Mouse (Mus musculus) heart, embryonic 11.5 days (tissue): ENCODE measurements around the gene Prx. TPM values are rescaled to one million over a fixed set of nuclear protein-coding genes. Genes with fewer than 3 reads are reported as not detected.

Experiments used
- ATAC-seq: fragments of 200-750 bp; cut with Nextera tagmentation; replicated peaks from 2 replicates; pipeline ENCODE4 v1.8.0; 2017; ENCODE audit warnings: moderate library complexity; ENCODE audit not compliant: insufficient number of reproducible peaks, low FRiP score, low TSS enrichment
- H3K27ac ChIP-seq: fragments of 300-500 bp; sonication (generic); 2 replicates; pipeline ENCODE4 v1.5.1; 2014; ENCODE audit warnings: mild to moderate bottlenecking, low read depth, low read length
- H3K27me3 ChIP-seq: fragments of 300-500 bp; sonication (generic); 2 replicates; pipeline ENCODE4 v1.6.1; 2014; ENCODE audit warnings: mild to moderate bottlenecking, low read length, mixed read lengths; ENCODE audit not compliant: control insufficient read depth, insufficient read depth
- H3K36me3 ChIP-seq: fragments of 300-500 bp; sonication (generic); 2 replicates; pipeline ENCODE4 v1.6.1; 2014; ENCODE audit warnings: mild to moderate bottlenecking, low read length, moderate library complexity, mixed read lengths; ENCODE audit not compliant: control insufficient read depth, insufficient read depth
- H3K4me1 ChIP-seq: fragments of 300-500 bp; sonication (generic); 2 replicates; pipeline ENCODE4 v1.6.1; 2014; ENCODE audit warnings: low read length; ENCODE audit not compliant: control insufficient read depth, insufficient read depth
- H3K4me2 ChIP-seq: fragments of 300-500 bp; sonication (generic); 2 replicates; pipeline ENCODE4 v1.6.1; 2014; ENCODE audit warnings: mild to moderate bottlenecking, moderate library complexity
- H3K4me3 ChIP-seq: fragments of 300-500 bp; sonication (generic); 2 replicates; pipeline ENCODE4 v1.5.1; 2014; ENCODE audit warnings: low read depth, low read length
- H3K9ac ChIP-seq: fragments of 300-500 bp; sonication (generic); 2 replicates; pipeline ENCODE4 v1.6.1; 2014; ENCODE audit warnings: mild to moderate bottlenecking, low read depth, low read length, moderate library complexity
- H3K9me3 ChIP-seq: fragments of 300-500 bp; sonication (generic); replicated peaks from 2 replicates; pipeline ENCODE4 v1.6.1; 2016; ENCODE audit warnings: low read length; ENCODE audit not compliant: control insufficient read depth
- WGBS: fragments of 180-500 bp; shearing (Covaris S2); extraction: QIAGEN DNeasy Blood & Tissue Kit; methylation state at CpG from one replicate; pipeline ENCODE4 v1.1.7; 2014; ENCODE audit not compliant: insufficient replicate concordance; 5-methylcytosine and 5-hydroxymethylcytosine counted together
- polyA plus RNA-seq: library from polyadenylated mRNA; unstranded; fragments of >200 nt; fragmentation: Nextera tagmentation; extraction: Ambion mirVana; gene quantifications from 2 replicates; pipeline ENCODE4 v1.2.1, GENCODE M21; 2014

Gene Prx
- polyA plus RNA-seq, 1 experiment from 2014 or later: 0.76 TPM

GRCm38 (mm10) chr7:27543851-27544250 is 44.7 kb downstream of the Prx start:
- no peak overlapping the region for H3K27ac ChIP-seq
- H3K4me1 ChIP-seq: peaks cover 9% of the 10 kb centered on the region
- no peak overlapping the region for H3K4me2 ChIP-seq
- no peak overlapping the region for H3K4me3 ChIP-seq
- WGBS: 70% methylated on average over 4 of the region's 4 CpGs
- H3K9ac ChIP-seq: no peak overlapping the region
- no peak for ATAC-seq
- H3K9me3 ChIP-seq: no peaks in the 10 kb centered on the region
- H3K36me3 ChIP-seq: peaks cover 3% of the 10 kb centered on the region; the same call in 1 of the 2 replicates
- no peaks in the 10 kb centered on the region for H3K27me3 ChIP-seq

- H3K27ac ChIP-seq: no peak overlapping the region
- H3K9ac ChIP-seq: no peak overlapping the region
- 77% methylated on average over 12 of the region's 12 CpGs for WGBS
- no peaks in the 10 kb centered on the region for H3K36me3 ChIP-seq
- ATAC-seq: no peak
- peaks cover 9% of the 10 kb centered on the region for H3K4me1 ChIP-seq
- H3K27me3 ChIP-seq: no peaks in the 10 kb centered on the region
- no peak overlapping the region for H3K4me2 ChIP-seq
- H3K9me3 ChIP-seq: no peaks in the 10 kb centered on the region
- H3K4me3 ChIP-seq: no peak overlapping the region
These were observed 45.7 kb downstream of the Prx start for GRCm38 (mm10) chr7:27544675-27545370.

- H3K27me3 ChIP-seq: no peaks in the 10 kb centered on the region
- WGBS: 75% methylated on average over 6 of the region's 6 CpGs
- no peak overlapping the region for H3K4me3 ChIP-seq
These were observed 50.5 kb downstream of the Prx start for GRCm38 (mm10) chr7:27549597-27549996.

GRCm38 (mm10) chr7:27552070-27552469 is 52.9 kb downstream of the Prx start:
- peak overlapping the region; percentile 67; the same call in 1 of the 2 replicates for H3K9ac ChIP-seq

More at GRCm38 (mm10) chr7:27549597-27549996, 50.5 kb downstream of the Prx start:
- no peaks in the 10 kb centered on the region for H3K9me3 ChIP-seq
- H3K27ac ChIP-seq: no peak overlapping the region
- no peak overlapping the region for H3K4me2 ChIP-seq
- no peaks in the 10 kb centered on the region for H3K36me3 ChIP-seq
- no peak overlapping the region for H3K9ac ChIP-seq
- H3K4me1 ChIP-seq: peaks cover 7% of the 10 kb centered on the region
- ATAC-seq: no peak

GRCm38 (mm10) chr7:27552931-27553513 is 53.9 kb downstream of the Prx start, which contains the start of the genes Pld3 and 2310022A10Rik:
Gene Pld3, minus strand, starts transcription at chr7:27553218.
Gene 2310022A10Rik, plus strand, starts transcription at chr7:27553233.
- H3K9me3 ChIP-seq: no peaks in the 10 kb centered on the region
- peak within 1 kb of the TSS; percentile 17; the same call in 1 of the 2 replicates for H3K27ac ChIP-seq
- no peaks in the 10 kb centered on the region for H3K36me3 ChIP-seq
- peak within 1 kb of the TSS; percentile 77 for H3K4me3 ChIP-seq
- no peaks in the 10 kb centered on the region for H3K27me3 ChIP-seq
- peak within 1 kb of the TSS; percentile 75 for H3K4me2 ChIP-seq
- H3K9ac ChIP-seq: peak within 1 kb of the TSS; percentile 78
- peak; percentile 99 for ATAC-seq
- H3K4me1 ChIP-seq: peaks cover 7% of the 10 kb centered on the region
- WGBS: under 1% methylated on average over 41 of the region's 41 CpGs

More at GRCm38 (mm10) chr7:27552070-27552469, 52.9 kb downstream of the Prx start:
- no peaks in the 10 kb centered on the region for H3K36me3 ChIP-seq
- no peaks in the 10 kb centered on the region for H3K27me3 ChIP-seq
- H3K4me2 ChIP-seq: peak overlapping the region; percentile 75
- H3K27ac ChIP-seq: 0 out of 2 replicates have a peak overlapping the region, but pooled peaks have one; percentile 10
- peak overlapping the region; percentile 77 for H3K4me3 ChIP-seq
- no peaks in the 10 kb centered on the region for H3K9me3 ChIP-seq
- 51% methylated on average over 5 of the region's 5 CpGs for WGBS
- no peak for ATAC-seq
- H3K4me1 ChIP-seq: peaks cover 7% of the 10 kb centered on the region

- 46% methylated on average over 8 of the region's 8 CpGs for WGBS
- Histone ChIP-seq H3K4me3 (peak overlapping the region; percentile 14), H3K27me3 (no peaks in the 10 kb centered on the region), H3K27ac (peak overlapping the region; percentile 65), H3K4me1 (peaks cover 8% of the 10 kb centered on the region), H3K9ac (peak overlapping the region; percentile 46; the same call in 1 of the 2 replicates), H3K9me3 (no peaks in the 10 kb centered on the region), H3K36me3 (peaks cover 18% of the 10 kb centered on the region), H3K4me2 (peak overlapping the region; percentile 37)
- peak; percentile 39; the same call in 1 of the 2 replicates for ATAC-seq
These were observed 61.3 kb downstream of the Prx start for GRCm38 (mm10) chr7:27560291-27560887.

- 88% methylated on average over 1 of the region's 1 CpGs for WGBS
- Histone ChIP-seq H3K4me2 (no peak overlapping the region), H3K4me1 (peaks cover 8% of the 10 kb centered on the region), H3K27me3 (no peaks in the 10 kb centered on the region), H3K9ac (no peak overlapping the region), H3K9me3 (no peaks in the 10 kb centered on the region), H3K27ac (no peak overlapping the region), H3K36me3 (peaks cover 21% of the 10 kb centered on the region), H3K4me3 (no peak overlapping the region)
- ATAC-seq: no peak
These were observed 61.9 kb downstream of the Prx start for GRCm38 (mm10) chr7:27560978-27561377.
